Mouse (Mus musculus): ENCODE measurements at regions not wholly inside any gene's neighbourhood (a gene's known extent, or its start where the extent isn't known, plus 50 kb on each side); places are given as distances from the start of the nearest gene placed in this dataset.

DNA sequence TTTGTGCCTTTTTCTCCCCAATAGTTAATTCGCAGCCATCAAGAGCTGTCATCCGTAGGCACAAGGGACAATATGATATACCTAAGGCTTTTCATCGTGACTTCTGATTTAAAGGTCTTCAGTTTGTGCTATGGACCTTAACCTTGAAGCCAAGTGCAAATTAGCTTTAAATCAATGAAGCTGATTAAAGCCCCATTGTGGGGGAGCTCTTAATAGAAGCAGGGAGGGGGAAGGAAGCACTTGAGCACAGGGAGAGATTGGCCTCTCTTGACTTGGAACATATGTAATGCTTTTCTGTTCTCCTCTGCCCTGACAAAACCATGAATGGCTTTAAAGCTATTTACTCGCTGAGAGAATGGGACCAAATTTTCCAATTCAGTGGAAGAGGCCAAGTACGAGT lies 154.1 kb upstream of the Id4 start:
- TF ChIP-seq CTCF (IDR thresholded peaks at IDR 0.05; ENCODE audit: low read depth) (no peak), EP300 (optimal IDR thresholded peaks at IDR 0.05) (no peak)
